Mouse (Mus musculus) B cell, adult 62 days (primary cell): ENCODE measurements around the gene Dnajb6. TPM values are rescaled to one million over a fixed set of nuclear protein-coding genes. Genes with fewer than 3 reads are reported as not detected.

ENCODE experiments used
- total RNA-seq: library from RNA; stranded (reverse); gene quantifications from 4 replicates; pipeline ENCODE4 v1.2.4, GENCODE M21; 2023

Dnajb6 gene
- total RNA-seq: 301 to 339 TPM (median 322 TPM) in 4 replicates

DNA sequence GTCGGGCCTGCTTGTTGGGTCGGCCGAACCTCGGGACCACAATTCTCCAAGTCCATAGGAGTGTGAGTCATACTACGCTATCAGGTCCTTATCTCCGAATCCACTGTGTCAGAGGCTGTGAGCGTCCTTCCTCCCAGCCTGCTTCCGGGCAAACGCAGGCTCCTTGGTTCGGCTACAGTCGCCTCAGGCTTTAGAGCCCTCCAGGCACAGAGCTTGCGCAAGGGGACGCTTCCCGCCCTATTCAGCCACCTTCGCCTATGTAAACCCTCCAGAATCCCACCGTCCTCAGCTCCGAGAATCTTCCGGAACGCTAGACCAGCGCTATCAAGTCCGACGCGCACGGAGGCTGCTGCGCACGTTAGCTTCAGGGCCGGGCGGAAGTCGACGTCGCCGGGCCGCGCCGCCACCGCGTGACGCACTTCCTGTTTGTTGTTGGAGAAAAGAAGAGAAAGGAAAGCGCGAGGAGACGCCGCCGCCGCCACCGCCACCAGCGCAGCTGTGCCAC is at the start of gene Dnajb6, which contains the start of gene Gm5129:
TSS of gene Dnajb6 (plus strand) at position 132 of the 505 bp plus-strand sequence.
TSS of gene Gm5129 (minus strand) at position 380 of the 505 bp plus-strand sequence.

Other genes with a start within 250 kb of the Dnajb6 start
- 39.8 to 44.5 TPM (median 42.2 TPM) in 4 replicates for gene Ube3c, start 166.4 kb upstream of the Dnajb6 start, total RNA-seq
- 9.1 to 17.9 TPM (median 11.5 TPM) in 4 replicates for gene Gm5129, start 248 bp downstream of the Dnajb6 start, total RNA-seq